Mouse (Mus musculus) macrophage (primary cell): ENCODE results near the gene 9530003J23Rik. TPM values are rescaled to one million over a fixed set of nuclear protein-coding genes. Genes with fewer than 3 reads are reported as not detected.

Experiments
- H3K27ac ChIP-seq: fragments of 350-480 bp; formaldehyde crosslinking; 2 replicates; pipeline ENCODE4 v1.9.0; 2021
- H3K36me3 ChIP-seq: fragments of 350-480 bp; formaldehyde crosslinking; 2 replicates; pipeline ENCODE4 v1.9.0; 2021; ENCODE audit errors: inconsistent target
- H3K4me3 ChIP-seq: fragments of 350-480 bp; formaldehyde crosslinking; 2 replicates; pipeline ENCODE4 v1.9.0; 2021; ENCODE audit errors: inconsistent target
- H3K79me2 ChIP-seq: fragments of 350-480 bp; formaldehyde crosslinking; 2 replicates; pipeline ENCODE4 v1.9.0; 2021; ENCODE audit errors: inconsistent target
- WGBS: methylation state at CpG from one replicate; pipeline ENCODE4 v1.1.7; 2026; ENCODE audit warnings: inconsistent platforms; ENCODE audit not compliant: missing documents; 5-methylcytosine and 5-hydroxymethylcytosine counted together
- polyA plus RNA-seq: library from polyadenylated mRNA; stranded (reverse); fragments of 250-400 nt; gene quantifications from 3 replicates; pipeline ENCODE4 v1.2.4, GENCODE M21; 2018; ENCODE audit warnings: inconsistent platforms

Gene 9530003J23Rik
- polyA plus RNA-seq, 1 experiment from 2014 or later = not detected

GRCm38 (mm10) chr10:117185399-117186089 is 53.0 kb downstream of the 9530003J23Rik start:
- 86% methylated on average over 9 of the region's 9 CpGs for WGBS
- no peaks in the 10 kb centered on the region for H3K79me2 ChIP-seq
- H3K4me3 ChIP-seq = no peak overlapping the region
- no peaks in the 10 kb centered on the region for H3K36me3 ChIP-seq
- no peak overlapping the region for H3K27ac ChIP-seq

Other genes with a start within 250 kb of the 9530003J23Rik start
- gene Lrrc10, start 193.4 kb downstream of the 9530003J23Rik start, polyA plus RNA-seq = not detected in 3 replicates
- gene Cct2, start 174.9 kb downstream of the 9530003J23Rik start, polyA plus RNA-seq = 127 to 262 TPM (median 206 TPM) in 3 replicates
- 10.7 to 14.5 TPM (median 13.7 TPM) in 3 replicates for gene Frs2, start 90.2 kb downstream of the 9530003J23Rik start, polyA plus RNA-seq
- gene Yeats4, start 14.2 kb downstream of the 9530003J23Rik start, polyA plus RNA-seq = 55.6 to 78.5 TPM (median 58.7 TPM) in 3 replicates
- gene Lyz2, start 43.6 kb upstream of the 9530003J23Rik start, polyA plus RNA-seq = 16,156 to 35,026 TPM (median 20,022 TPM) in 3 replicates
- 3.4 to 8.7 TPM (median 5.9 TPM) in 3 replicates for gene Lyz1, start 54.2 kb upstream of the 9530003J23Rik start, polyA plus RNA-seq
- gene Cpsf6, start 141.3 kb upstream of the 9530003J23Rik start, polyA plus RNA-seq = 34.3 to 45.3 TPM (median 41.5 TPM) in 3 replicates